Mouse (Mus musculus) brain, embryonic 14.5 days (tissue): Measurements from ENCODE around the gene Kat6b. TPM values are rescaled to one million over a fixed set of nuclear protein-coding genes. Genes with fewer than 3 reads are reported as not detected.
"Not testable (repeated sequence)": the region's sequence is repeated elsewhere in the genome, so short reads cannot be mapped to it uniquely, and the experiment has no call there.

Source experiments
- DNase-seq: peaks from one replicate; pipeline ENCODE4 v3.0.0-alpha.2; 2011; ENCODE audit warnings: low read depth
- CTCF ChIP-seq: fragments of 200-500 bp; IDR thresholded peaks from 2 replicates; pipeline ENCODE4 v1.5.1; 2012; ENCODE audit warnings: inconsistent platforms, mild to moderate bottlenecking, moderate library complexity, borderline replicate concordance; ENCODE audit not compliant: insufficient read depth, insufficient read length; ENCODE audit errors: extremely low read depth
- POLR2A ChIP-seq: fragments of 200-500 bp; IDR thresholded peaks from 2 replicates; pipeline ENCODE4 v1.6.1; 2012; ENCODE audit warnings: mild to moderate bottlenecking, inconsistent platforms, borderline replicate concordance; ENCODE audit not compliant: poor library complexity, insufficient read depth, insufficient read length, severe bottlenecking; ENCODE audit errors: extremely low read depth
- polyA plus RNA-seq: library from polyadenylated mRNA; depleted of rRNA; stranded (reverse); fragments of >200 nt; gene quantifications from 2 replicates; pipeline ENCODE4 v1.2.3, GENCODE M21; 2012

Gene Kat6b
- polyA plus RNA-seq, 1 experiment = 42.7 TPM

DNA sequence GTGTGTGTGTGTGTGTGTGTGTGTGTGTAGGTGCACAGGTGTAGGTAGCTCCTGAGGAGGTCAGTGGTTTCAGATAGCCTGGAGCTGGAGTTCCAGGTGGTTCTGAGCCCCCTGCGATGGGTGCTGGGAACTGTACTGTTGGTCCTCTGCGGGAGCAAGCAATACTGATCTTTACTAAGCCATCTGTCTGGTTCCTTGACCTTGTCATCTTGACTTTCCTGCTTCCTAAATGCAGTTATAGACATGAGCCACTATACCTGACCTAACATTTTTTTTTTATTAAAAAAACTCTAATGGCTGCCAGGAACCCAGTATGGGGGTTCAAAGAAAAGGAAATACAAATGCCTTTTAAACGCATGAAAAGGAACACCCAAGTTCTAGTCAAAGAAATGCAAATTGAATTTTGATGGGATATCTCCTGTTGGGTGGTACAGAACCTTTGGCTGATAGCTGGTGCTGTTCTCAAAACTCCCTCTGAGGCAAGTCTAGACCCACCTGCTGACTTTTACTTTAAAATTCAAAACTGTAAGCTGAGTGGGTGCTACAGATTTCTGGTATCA is 4.8 kb downstream of the Kat6b start:
- DNase-seq = no peak
- no peak for TF ChIP-seq POLR2A
- TF ChIP-seq CTCF = no peak

GRCm38 (mm10) chr14:21487135-21487534 is 5.9 kb downstream of the Kat6b start:
- not testable (repeated sequence) for DNase-seq

GRCm38 (mm10) chr14:21488426-21489115 is 7.3 kb downstream of the Kat6b start:
- peak; percentile 30 for DNase-seq

GRCm38 (mm10) chr14:21489116-21489485 is 7.9 kb downstream of the Kat6b start:
- peak; percentile 93 for DNase-seq
- TF ChIP-seq CTCF = no peak
- TF ChIP-seq POLR2A = no peak

- DNase-seq = peak; percentile 31
- TF ChIP-seq CTCF (no peak), POLR2A (no peak)
Measured at GRCm38 (mm10) chr14:21490141-21490540, 8.9 kb downstream of the Kat6b start.

GRCm38 (mm10) chr14:21498361-21498996 is 17.2 kb downstream of the Kat6b start:
- no peak for DNase-seq
- TF ChIP-seq CTCF = no peak
- no peak for TF ChIP-seq POLR2A

GRCm38 (mm10) chr14:21499011-21499581 is 17.9 kb downstream of the Kat6b start:
- no peak for TF ChIP-seq POLR2A
- TF ChIP-seq CTCF = peak; percentile 16; the same call in 1 of the 2 replicates
- DNase-seq = peak; percentile 75

DNA sequence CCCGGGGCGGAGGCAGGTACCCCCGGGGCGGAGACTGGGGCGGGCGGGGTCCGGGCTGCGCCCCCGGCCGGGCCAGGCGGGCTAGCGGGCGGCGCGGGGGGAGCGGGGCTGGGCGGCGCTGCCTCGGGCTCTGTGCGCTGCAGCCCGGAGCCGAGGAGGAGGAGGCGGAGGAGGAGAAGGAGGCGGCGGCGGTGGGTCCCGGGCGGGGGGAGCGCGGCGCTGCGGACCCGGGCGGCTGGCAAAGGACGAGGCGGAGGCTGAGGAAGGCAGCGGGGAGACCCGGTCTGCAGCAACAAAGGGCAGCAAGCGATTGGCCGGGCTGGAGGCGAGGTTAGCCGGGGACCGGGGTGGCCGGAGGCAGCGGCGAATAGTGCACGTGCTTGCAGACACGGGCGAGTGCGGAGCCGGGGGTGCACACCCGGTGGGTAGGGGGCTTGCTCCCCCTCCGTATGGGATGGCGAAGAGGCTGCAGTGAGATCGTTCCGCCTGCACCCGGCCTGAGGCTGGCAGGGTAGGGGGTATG is 18.5 kb downstream of the Kat6b start:
- DNase-seq = no peak
- no peak for TF ChIP-seq CTCF
- peak; percentile 29; the same call in 1 of the 2 replicates for TF ChIP-seq POLR2A

DNA sequence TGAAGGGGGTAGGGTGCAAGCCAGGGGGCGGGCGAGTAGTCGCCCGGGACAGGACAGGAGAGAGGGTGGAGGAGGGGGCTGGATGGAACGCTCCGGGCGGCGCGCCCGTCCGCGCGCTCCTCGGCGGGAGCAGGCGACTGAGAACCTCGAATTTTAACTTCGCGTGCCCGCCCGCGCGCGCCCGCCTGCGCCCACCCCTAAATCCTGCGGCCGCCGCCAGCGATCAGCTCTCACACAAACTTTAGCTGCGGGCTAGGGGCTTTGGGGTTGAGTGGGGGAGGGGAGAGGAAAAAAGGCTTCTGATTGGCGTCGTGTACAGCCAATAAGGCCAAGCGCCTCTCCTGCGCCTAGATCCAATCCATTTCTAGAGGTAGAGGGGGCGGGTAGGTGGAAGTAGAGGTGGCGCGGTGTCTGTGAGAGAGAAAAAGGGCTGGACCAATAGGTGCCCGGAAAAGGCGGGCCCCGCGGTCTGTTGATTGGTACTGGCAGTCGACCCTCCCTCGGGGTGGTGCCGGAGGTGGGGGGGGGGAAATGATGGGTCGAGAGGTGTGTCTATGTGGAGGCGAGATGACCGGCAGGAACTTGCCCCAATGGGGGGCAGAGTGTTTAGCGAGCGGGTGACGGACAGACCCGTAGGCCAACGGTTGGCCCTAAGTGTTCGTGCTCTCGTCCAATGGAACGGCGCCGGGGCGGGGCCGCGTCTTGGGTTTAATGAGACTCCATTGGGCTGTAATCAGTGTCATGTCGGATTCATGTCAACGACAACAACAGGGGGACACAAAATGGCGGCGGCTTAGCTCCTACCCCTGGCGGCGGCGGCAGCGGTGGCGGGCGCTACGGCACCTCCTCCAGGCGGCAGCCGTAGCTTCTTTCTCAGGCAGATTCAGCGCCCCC is 19.2 kb downstream of the Kat6b start:
- peak; percentile 100 for DNase-seq
- TF ChIP-seq POLR2A (peak; percentile 80), CTCF (peak; percentile 31; the same call in 1 of the 2 replicates)

- peak; percentile 94 for DNase-seq
- TF ChIP-seq POLR2A (no peak), CTCF (no peak)
Measured at GRCm38 (mm10) chr14:21501048-21501657, 19.9 kb downstream of the Kat6b start.

- DNase-seq = no peak
- TF ChIP-seq POLR2A (no peak), CTCF (no peak)
Measured at GRCm38 (mm10) chr14:21505036-21505435, 23.8 kb downstream of the Kat6b start.

GRCm38 (mm10) chr14:21507046-21507445 is 25.8 kb downstream of the Kat6b start:
- TF ChIP-seq POLR2A = no peak
- no peak for TF ChIP-seq CTCF
- DNase-seq = no peak
